Mouse (Mus musculus): ENCODE data around the gene Csde1.

DNA sequence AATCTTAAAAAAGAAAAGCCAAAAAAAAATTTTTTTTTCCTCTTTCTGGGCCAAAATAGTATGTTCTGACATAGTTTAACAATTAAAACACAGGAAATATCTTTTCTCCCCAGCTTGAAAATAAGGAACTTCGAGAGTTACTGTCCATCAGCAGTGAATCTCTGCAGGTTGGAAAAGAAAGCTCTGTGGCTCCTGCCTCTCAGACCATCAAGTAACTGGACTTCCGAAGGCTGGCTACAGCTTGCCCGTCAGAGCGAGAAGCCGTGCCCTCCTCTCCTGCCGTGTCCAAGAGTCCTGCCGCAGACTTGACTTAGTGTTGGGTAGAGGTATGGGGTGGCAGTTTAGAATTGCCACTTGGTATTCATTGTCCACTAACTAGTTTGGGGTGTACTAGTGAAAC lies 18.6 kb upstream of the Csde1 start:
- no peak for TF ChIP-seq CTCF (IDR thresholded peaks at IDR 0.05; ENCODE audit: low read depth)
- TF ChIP-seq EP300 (IDR thresholded peaks at IDR 0.05; ENCODE audit: low read depth), result no peak
